Mouse (Mus musculus): ENCODE results near the gene Srp72. TPM values are rescaled to one million over a fixed set of nuclear protein-coding genes. Genes with fewer than 3 reads are reported as not detected.

Gene Srp72
- total and polyA plus RNA-seq, 3 experiments, result 72.8 to 280 (median 134) TPM

GRCm38 (mm10) chr5:76944965-76945677 lies 29.4 kb upstream of the Srp72 start:
- TF ChIP-seq POLR2AphosphoS5 (IDR thresholded peaks at IDR 0.05; ENCODE audit: insufficient replicate concordance, low read depth, low read length) (no peak), CTCF (IDR thresholded peaks at IDR 0.05; ENCODE audit: low read depth, low read length) (no peak), GATA2 (IDR thresholded peaks at IDR 0.05; ENCODE audit: borderline replicate concordance, low read depth, low read length) (no peak), TAL1 (conservative IDR thresholded peaks at IDR 0.05; ENCODE audit: low read depth, low read length) (no peak), GATA1 (IDR thresholded peaks at IDR 0.05; ENCODE audit: borderline replicate concordance, low read length) (no peak)
- Histone ChIP-seq H3K4me3 (ENCODE audit: low read depth, low read length) (no peak overlapping the region), H3K36me3 (replicated peaks) (peaks cover 63% of the 10 kb centered on the region), H3K27me3 (ENCODE audit: insufficient read depth, low read length) (no peaks in the 10 kb centered on the region), H3K9me3 (replicated peaks) (peaks cover 5% of the 10 kb centered on the region; the same call in 1 of the 2 replicates), H3K4me1 (ENCODE audit: insufficient read depth, low read depth, low read length) (peaks cover 49% of the 10 kb centered on the region)
- DNase-seq (ENCODE audit: low spot score) (no peak), ATAC-seq (ENCODE audit: extremely low read depth, insufficient number of reproducible peaks, low FRiP score, poor library complexity, severe bottlenecking) (no peak)

DNA sequence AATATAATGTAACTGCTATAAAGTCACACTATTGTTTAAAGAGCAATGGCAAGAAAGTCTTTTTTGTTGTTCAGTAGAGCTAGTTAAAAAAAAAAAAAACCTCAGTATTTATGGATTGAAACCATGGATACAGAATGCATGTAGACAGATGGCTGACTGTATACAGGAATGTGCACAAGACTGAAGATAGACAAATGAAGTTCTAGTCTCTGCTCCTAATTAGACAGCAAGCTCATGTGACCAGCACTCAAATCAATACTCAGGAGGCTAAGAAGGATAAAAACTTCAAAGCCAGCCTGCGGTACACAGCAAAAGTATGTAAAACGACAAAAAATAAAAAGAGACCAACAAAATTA lies 28.8 kb upstream of the Srp72 start:
- no peak for DNase-seq (ENCODE audit: low spot score)
- no peak for ATAC-seq (ENCODE audit: extremely low read depth, insufficient number of reproducible peaks, low FRiP score, poor library complexity, severe bottlenecking)
- H3K36me3 ChIP-seq (replicated peaks), result peaks cover 58% of the 10 kb centered on the region
- H3K4me3 ChIP-seq (ENCODE audit: low read depth, low read length), result no peak overlapping the region
- H3K9me3 ChIP-seq (replicated peaks), result 0 out of 2 replicates have a peak, but pooled peaks cover 2% of the 10 kb centered on the region
- H3K4me1 ChIP-seq (ENCODE audit: insufficient read depth, low read depth, low read length), result peaks cover 51% of the 10 kb centered on the region
- no peaks in the 10 kb centered on the region for H3K27me3 ChIP-seq (ENCODE audit: insufficient read depth, low read length)
- no peak for TF ChIP-seq GATA2 (IDR thresholded peaks at IDR 0.05; ENCODE audit: borderline replicate concordance, low read depth, low read length)

GRCm38 (mm10) chr5:76947142-76947541 lies 27.3 kb upstream of the Srp72 start:
- Histone ChIP-seq H3K4me3 (ENCODE audit: low read depth, low read length) (no peak overlapping the region), H3K27me3 (ENCODE audit: insufficient read depth, low read length) (no peaks in the 10 kb centered on the region), H3K4me1 (ENCODE audit: insufficient read depth, low read depth, low read length) (peaks cover 54% of the 10 kb centered on the region), H3K9me3 (replicated peaks) (no peaks in the 10 kb centered on the region), H3K36me3 (replicated peaks) (peaks cover 45% of the 10 kb centered on the region)
- DNase-seq (ENCODE audit: low spot score), result no peak
- TF ChIP-seq TAL1 (conservative IDR thresholded peaks at IDR 0.05; ENCODE audit: low read depth, low read length) (no peak), CTCF (IDR thresholded peaks at IDR 0.05; ENCODE audit: low read depth, low read length) (no peak), GATA2 (IDR thresholded peaks at IDR 0.05; ENCODE audit: borderline replicate concordance, low read depth, low read length) (no peak), GATA1 (IDR thresholded peaks at IDR 0.05; ENCODE audit: borderline replicate concordance, low read length) (no peak), POLR2AphosphoS5 (IDR thresholded peaks at IDR 0.05; ENCODE audit: insufficient replicate concordance, low read depth, low read length) (no peak)
- ATAC-seq (ENCODE audit: extremely low read depth, insufficient number of reproducible peaks, low FRiP score, poor library complexity, severe bottlenecking), result no peak

DNA sequence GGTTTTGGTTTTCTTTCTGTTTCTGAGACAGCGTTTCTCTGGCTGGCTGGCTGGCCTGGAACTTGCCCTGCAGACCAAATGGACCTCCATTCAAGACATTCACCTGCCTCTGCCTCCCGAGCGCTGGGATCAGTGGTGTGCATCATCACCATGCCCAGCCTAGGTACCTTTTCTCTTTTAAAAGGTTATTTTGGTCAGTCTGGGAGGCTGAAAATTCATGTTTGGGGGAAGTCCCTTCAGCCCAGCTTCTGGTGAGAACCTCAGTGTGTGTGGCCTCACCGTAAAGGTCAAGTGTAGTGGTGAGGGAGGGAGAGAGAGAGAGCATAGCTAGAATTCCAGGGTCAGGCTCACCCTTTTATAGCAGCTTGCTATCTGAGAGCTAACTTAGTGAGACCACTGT lies 26.7 kb upstream of the Srp72 start:
- H3K36me3 ChIP-seq (replicated peaks), result peaks cover 41% of the 10 kb centered on the region
- ATAC-seq (ENCODE audit: extremely low read depth, insufficient number of reproducible peaks, low FRiP score, poor library complexity, severe bottlenecking), result no peak
- no peaks in the 10 kb centered on the region for H3K27me3 ChIP-seq (ENCODE audit: insufficient read depth, low read length)
- no peaks in the 10 kb centered on the region for H3K9me3 ChIP-seq (replicated peaks)
- no peak for DNase-seq (ENCODE audit: low spot score)
- peaks cover 52% of the 10 kb centered on the region for H3K4me1 ChIP-seq (ENCODE audit: insufficient read depth, low read depth, low read length)
- TF ChIP-seq CTCF (IDR thresholded peaks at IDR 0.05; ENCODE audit: low read depth, low read length), result no peak
- no peak for TF ChIP-seq GATA2 (IDR thresholded peaks at IDR 0.05; ENCODE audit: borderline replicate concordance, low read depth, low read length)
- no peak for TF ChIP-seq GATA1 (IDR thresholded peaks at IDR 0.05; ENCODE audit: borderline replicate concordance, low read length)
- no peak for TF ChIP-seq TAL1 (conservative IDR thresholded peaks at IDR 0.05; ENCODE audit: low read depth, low read length)
- TF ChIP-seq POLR2AphosphoS5 (IDR thresholded peaks at IDR 0.05; ENCODE audit: insufficient replicate concordance, low read depth, low read length), result no peak
- no peak overlapping the region; the same call in 1 of the 2 replicates for H3K4me3 ChIP-seq (ENCODE audit: low read depth, low read length)

GRCm38 (mm10) chr5:76950343-76951105 lies 24.0 kb upstream of the Srp72 start:
- Histone ChIP-seq H3K9me3 (replicated peaks) (no peaks in the 10 kb centered on the region), H3K4me1 (ENCODE audit: insufficient read depth, low read depth, low read length) (peaks cover 68% of the 10 kb centered on the region), H3K27me3 (ENCODE audit: insufficient read depth, low read length) (no peaks in the 10 kb centered on the region), H3K36me3 (replicated peaks) (peaks cover 48% of the 10 kb centered on the region), H3K4me3 (ENCODE audit: low read depth, low read length) (peak overlapping the region; percentile 94)
- no peak for TF ChIP-seq CTCF (IDR thresholded peaks at IDR 0.05; ENCODE audit: low read depth, low read length)
- no peak for TF ChIP-seq TAL1 (conservative IDR thresholded peaks at IDR 0.05; ENCODE audit: low read depth, low read length)
- TF ChIP-seq POLR2AphosphoS5 (IDR thresholded peaks at IDR 0.05; ENCODE audit: insufficient replicate concordance, low read depth, low read length), result peak; percentile 55; the same call in 1 of the 2 replicates
- TF ChIP-seq GATA1 (IDR thresholded peaks at IDR 0.05; ENCODE audit: borderline replicate concordance, low read length), result no peak
- no peak for TF ChIP-seq GATA2 (IDR thresholded peaks at IDR 0.05; ENCODE audit: borderline replicate concordance, low read depth, low read length)
- no peak for DNase-seq (ENCODE audit: low spot score)
- no peak for ATAC-seq (ENCODE audit: extremely low read depth, insufficient number of reproducible peaks, low FRiP score, poor library complexity, severe bottlenecking)
